Mouse (Mus musculus) ovary, adult 18-20 months (tissue): ENCODE data around the gene Gpatch8.

Experiments used
- DNase-seq: peaks from one replicate; pipeline ENCODE4 v3.0.0; 2022; ENCODE audit warnings: low spot score, mixed read lengths

Gpatch8 gene

GRCm38 (mm10) chr11:102449043-102450008, 106.9 kb downstream of the Gpatch8 start:
- no peak for DNase-seq

- DNase-seq = no peak
Measured at GRCm38 (mm10) chr11:102448327-102448726, 107.9 kb downstream of the Gpatch8 start.

- no peak for DNase-seq
Measured at GRCm38 (mm10) chr11:102447497-102447896, 108.7 kb downstream of the Gpatch8 start, which contains the start of gene Fam171a2. TSS of gene Fam171a2 (minus strand) at chr11:102447682.

- no peak for DNase-seq
Measured at GRCm38 (mm10) chr11:102446581-102447461, 109.4 kb downstream of the Gpatch8 start.

- DNase-seq = no peak
Measured at GRCm38 (mm10) chr11:102445891-102446361, 110.3 kb downstream of the Gpatch8 start.

- no peak for DNase-seq
Measured at GRCm38 (mm10) chr11:102445264-102445890, 110.8 kb downstream of the Gpatch8 start.

GRCm38 (mm10) chr11:102444781-102445180, 111.4 kb downstream of the Gpatch8 start:
- DNase-seq = no peak

- no peak for DNase-seq
Measured at GRCm38 (mm10) chr11:102444321-102444720, 111.9 kb downstream of the Gpatch8 start.

- DNase-seq = no peak
Measured at GRCm38 (mm10) chr11:102443740-102444139, 112.5 kb downstream of the Gpatch8 start.

- no peak for DNase-seq
Measured at GRCm38 (mm10) chr11:102442089-102442488, 114.1 kb downstream of the Gpatch8 start.

GRCm38 (mm10) chr11:102441434-102441833, 114.8 kb downstream of the Gpatch8 start:
- DNase-seq = no peak

- DNase-seq = no peak
Measured at GRCm38 (mm10) chr11:102440255-102440654, 115.9 kb downstream of the Gpatch8 start.

- DNase-seq = no peak
Measured at GRCm38 (mm10) chr11:102439093-102440082, 116.8 kb downstream of the Gpatch8 start.

GRCm38 (mm10) chr11:102438212-102439092, 117.7 kb downstream of the Gpatch8 start:
- no peak for DNase-seq

GRCm38 (mm10) chr11:102437120-102438061, 118.8 kb downstream of the Gpatch8 start:
- no peak for DNase-seq

GRCm38 (mm10) chr11:102436471-102436790, 119.8 kb downstream of the Gpatch8 start:
- no peak for DNase-seq

GRCm38 (mm10) chr11:102435754-102436470, 120.3 kb downstream of the Gpatch8 start:
- DNase-seq = no peak
